Mouse (Mus musculus) spleen, adult 18-20 months (tissue): ENCODE data around the gene Myl3.

Source experiments
- DNase-seq, 2 experiments: peaks; one replicate each; pipeline ENCODE4 v3.0.0; 2022; ENCODE audit warnings: mixed read lengths in 2 of 2

The Myl3 gene

GRCm38 (mm10) chr9:110741711-110742294 lies at the start of gene Myl3:
TSS of gene Myl3 (plus strand) at chr9:110741861.
- DNase-seq: no peak

DNA sequence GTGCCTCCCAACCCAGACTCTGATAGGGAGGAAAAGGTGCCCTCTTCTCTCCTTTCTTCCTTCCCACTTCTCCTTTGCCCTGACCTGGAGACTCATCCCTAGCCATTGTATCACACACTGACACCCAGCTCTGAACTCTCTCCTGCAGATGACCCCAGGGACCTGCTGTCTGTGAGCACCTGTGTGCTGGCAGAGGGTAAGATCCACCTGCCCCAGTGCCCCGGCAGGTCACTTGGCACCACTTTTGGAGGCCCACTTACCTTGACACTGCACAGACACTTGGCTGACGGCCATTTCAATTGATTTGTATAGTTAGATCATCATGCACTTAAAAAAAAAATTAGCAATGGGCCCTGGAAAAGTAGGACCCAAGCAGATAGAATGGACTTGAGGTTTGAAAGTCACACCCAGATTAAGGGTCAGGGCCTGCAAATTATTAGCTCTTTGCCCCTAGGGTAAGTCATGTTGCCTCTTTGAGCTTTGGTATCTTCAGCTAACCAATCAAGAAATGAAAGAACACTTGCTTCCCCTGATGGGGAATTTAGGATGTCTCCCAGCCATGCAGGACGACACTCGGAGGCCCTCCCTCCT lies 46.4 kb upstream of the Myl3 start:
- no peak for DNase-seq

GRCm38 (mm10) chr9:110696427-110696826 lies 45.2 kb upstream of the Myl3 start:
- no peak for DNase-seq

DNA sequence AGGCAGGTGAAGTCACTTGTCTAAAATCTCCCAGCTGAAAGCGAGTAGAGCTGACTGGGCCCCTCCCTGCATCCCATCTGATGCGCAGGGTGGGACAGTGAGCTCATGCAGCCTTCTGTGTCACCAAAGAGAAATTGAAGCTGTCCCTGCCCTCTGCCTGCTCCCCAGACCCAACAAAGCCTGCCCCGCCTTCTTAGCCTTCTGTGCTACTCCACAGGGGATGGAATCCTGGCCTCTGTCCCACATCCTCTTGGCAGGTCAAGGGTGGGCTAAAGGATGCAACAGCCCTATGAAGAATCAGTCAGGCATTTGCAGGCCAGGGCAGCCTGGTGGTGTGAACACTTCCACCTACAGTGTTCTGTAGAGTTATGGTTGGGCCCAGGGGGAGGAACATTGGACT lies 44.2 kb upstream of the Myl3 start:
- DNase-seq: no peak

DNA sequence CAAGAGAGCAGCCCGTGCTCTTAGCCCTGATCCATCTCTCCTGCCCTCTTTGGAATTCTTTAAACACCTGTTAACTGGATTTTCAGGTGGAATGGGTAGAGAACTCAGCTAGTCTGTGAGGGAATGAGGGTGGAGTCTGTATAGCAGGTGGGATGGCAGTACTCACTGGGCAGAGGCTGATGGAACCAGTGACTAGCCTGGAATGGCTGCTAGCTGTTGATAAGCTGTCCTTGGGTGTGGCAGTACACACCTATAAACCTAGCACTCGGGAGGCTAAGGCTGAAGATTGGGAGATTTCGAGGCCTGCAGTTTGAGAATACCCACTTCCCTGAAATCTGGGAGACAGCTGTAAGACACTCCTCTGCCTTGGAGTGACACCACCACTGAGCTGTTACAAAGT lies 42.1 kb upstream of the Myl3 start:
- no peak for DNase-seq

GRCm38 (mm10) chr9:110701114-110702032 lies 40.3 kb upstream of the Myl3 start:
- DNase-seq: no peak

- no peak for DNase-seq
Observed at GRCm38 (mm10) chr9:110702848-110703247, 38.8 kb upstream of the Myl3 start.

GRCm38 (mm10) chr9:110703951-110704350 lies 37.7 kb upstream of the Myl3 start:
- DNase-seq: no peak

- no peak for DNase-seq
Observed at GRCm38 (mm10) chr9:110706784-110707183, 34.9 kb upstream of the Myl3 start.

DNA sequence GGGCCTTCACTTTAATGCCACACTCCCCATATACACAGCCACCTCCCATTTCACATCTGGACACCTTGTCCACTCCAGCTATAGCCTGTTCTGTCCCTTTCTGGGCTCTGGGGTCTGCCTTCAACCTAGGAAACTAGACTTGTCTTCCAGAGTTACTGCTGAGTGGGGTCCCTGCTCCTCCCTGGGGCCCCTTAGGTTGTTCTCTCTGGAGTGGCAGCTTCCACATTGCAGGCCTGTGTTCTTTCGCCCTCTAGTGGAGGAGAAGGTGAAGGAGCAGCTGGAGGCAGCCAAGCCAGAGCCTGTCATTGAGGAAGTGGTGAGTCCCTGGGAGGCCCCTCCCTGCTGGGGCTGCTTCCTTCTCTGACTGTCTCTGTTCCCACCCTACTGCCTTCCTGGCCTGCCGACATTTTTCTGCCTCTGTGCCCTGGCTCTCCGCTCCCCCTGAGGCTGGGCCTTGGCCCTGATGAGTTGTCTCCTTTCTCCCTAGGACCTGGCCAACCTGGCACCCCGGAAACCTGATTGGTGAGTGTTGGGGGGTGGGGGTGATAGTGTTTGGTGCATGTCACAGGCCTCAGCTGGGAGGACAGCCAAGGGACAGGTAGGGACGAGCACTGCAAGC lies 31.9 kb upstream of the Myl3 start:
- DNase-seq: peak; percentile 72 to 77

DNA sequence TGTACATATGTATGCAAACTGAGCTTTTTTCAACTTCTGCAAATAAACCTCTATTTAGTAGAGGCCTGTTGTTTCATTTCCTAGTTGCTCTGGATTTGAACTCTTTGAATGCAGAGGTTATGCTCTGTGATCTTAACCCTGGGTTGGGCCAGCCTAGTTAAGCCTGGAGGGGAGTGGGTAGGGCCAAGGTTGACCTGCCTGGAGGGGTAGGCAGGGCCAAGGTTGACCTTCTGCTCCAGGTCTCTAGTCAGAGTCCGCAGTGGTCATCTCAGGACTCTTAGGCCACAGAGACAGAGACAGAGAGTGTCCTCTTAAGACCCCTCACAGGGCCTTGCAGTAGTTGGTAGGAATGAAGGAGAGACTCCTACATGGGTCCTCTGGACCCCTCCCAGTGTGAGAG lies 30.1 kb upstream of the Myl3 start:
- no peak for DNase-seq

DNA sequence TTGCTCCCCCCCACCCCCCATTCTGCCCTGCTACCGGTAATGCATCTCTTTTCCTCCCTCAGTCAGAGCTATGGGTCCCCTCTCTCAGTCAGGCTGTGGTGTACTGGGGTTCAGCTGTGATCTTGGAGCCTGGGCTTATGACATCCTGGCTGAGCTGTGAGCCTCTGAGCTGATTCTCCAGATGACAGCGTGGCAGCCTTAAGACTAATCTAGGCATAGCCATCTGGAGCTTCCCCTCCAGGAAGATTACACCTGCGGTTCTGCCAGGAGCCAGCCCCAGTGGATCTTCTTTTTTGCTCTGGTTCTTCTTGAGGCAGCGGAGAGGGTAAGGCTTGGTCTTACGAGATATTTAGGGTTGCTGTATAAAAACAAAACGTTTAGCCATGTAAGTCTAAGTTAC lies 29.7 kb upstream of the Myl3 start:
- no peak for DNase-seq

DNA sequence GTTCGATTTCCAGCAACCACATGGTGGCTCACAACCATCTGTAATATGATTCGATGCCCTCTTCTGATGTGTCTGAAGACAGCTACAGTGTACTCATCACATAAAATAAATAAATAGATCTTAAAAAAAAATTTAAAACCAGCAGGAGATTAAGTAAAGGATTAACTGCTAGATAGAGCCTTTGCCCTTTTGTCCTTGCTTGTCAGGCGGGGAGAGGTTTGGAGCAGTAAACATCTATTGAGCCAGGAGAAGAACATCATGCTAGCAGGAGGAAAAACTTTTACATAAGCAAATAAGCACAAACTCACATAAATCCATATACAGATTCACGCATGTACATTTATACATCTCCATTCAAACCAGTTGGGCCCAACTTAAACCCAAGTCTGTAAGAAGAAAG lies 29.1 kb upstream of the Myl3 start:
- no peak for DNase-seq

DNA sequence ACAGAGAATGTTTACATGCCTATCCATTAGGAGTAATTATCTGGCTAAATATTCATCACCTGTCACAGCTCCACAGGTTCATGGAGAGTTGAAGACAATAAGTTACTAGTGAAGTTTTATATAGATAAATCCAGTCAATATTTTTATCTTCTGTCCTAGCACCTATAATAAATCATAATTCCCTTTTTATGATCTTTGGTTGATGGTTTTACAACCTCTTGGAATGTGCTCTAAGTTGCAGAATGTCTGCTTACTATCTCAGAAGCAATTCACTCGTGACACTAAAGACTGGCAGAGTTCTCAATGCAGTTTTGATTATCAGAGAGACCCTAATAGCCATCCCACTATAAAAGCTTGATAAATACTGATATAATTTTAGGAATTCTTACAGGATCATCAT lies 28.3 kb upstream of the Myl3 start:
- DNase-seq: no peak

GRCm38 (mm10) chr9:110715426-110715825 lies 26.2 kb upstream of the Myl3 start:
- DNase-seq: no peak

GRCm38 (mm10) chr9:110716775-110717174 lies 24.9 kb upstream of the Myl3 start:
- peak in 1 of 2 experiments; percentile 33 for DNase-seq

GRCm38 (mm10) chr9:110718071-110718470 lies 23.6 kb upstream of the Myl3 start:
- no peak for DNase-seq

- no peak for DNase-seq
Observed at GRCm38 (mm10) chr9:110718810-110719209, 22.9 kb upstream of the Myl3 start.

DNA sequence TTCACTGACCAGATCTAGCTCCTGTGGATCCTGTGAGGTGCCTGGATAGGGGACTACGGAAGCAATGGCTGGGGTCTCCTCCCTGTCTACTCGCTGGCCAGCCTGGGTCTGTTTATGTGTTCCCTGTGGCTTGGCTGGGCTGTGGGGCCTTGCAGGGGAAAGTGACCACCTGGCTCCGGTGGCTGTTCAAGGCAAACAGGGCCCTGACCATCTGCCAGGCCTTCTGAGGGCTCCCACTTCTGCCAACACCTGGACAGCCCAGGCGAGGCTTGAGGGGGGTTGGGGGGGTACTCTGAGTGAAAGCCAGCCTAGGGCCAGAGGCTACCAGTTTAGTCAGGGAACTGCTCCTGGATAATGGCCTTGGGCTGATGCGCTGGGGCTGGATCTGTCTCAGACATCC lies 21.7 kb upstream of the Myl3 start:
- DNase-seq: no peak

DNA sequence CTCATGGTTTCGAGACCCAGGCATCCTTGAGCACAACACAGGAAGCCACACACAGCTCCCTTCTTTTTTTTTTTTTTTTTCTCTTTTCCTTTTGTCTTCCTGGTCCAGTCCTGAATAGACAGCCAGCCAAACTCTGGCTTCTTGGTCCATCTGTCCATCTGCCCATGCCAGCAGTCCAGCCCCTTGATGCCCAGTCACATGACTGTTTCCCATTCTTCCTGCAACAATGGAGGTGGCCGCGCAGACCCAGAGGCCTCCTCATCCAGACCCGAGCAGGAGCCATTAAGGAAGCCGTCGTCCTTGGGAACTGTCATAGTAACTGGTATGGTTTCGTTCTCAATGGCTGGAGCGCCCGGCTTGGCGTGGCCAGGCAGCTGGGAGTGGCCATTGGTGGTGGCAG lies 19.6 kb upstream of the Myl3 start:
- DNase-seq: no peak

DNA sequence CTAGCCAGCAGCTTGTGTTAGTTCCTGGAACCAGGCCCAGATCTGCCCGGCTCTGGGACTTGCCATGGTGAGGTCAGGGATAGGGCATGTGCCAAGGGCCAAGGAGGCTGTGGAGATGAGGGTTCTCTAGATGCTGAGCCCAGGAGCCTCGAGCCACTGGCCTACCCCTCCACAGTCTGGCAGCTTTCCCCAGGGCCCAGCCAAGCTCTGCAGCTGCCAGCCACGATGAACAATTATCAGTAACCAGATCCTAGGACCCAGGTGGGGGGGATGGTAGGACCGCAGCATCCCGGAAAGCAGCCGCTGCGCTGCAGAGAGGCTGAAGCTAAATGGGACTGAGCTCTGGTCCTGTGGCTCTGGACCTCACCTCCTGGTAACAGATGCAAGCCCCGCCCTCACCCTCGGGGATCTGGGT lies 15.9 kb upstream of the Myl3 start:
- DNase-seq: no peak

DNA sequence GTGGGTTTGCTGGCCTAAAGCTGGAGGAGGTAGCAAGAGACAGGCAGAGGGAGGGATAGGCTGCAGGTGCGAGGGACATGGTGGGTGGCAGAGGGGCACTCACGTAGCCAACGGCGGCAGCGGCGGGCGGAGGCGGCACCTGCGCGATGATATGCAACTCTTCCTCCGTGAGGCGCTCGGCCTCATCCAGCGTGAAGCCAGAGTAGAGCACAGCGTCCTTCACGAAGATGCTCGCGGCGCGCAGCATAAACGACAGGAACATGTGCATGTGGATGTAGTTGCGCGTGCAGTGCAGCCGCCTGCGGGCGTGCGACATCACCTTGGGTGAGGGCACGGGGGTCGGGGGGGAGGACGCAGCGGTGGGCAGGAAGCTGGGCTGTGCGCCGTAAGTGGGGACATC lies 14.8 kb upstream of the Myl3 start:
- no peak for DNase-seq

GRCm38 (mm10) chr9:110729841-110730240 lies 11.8 kb upstream of the Myl3 start:
- peak in 1 of 2 experiments; percentile 62 for DNase-seq

- no peak for DNase-seq
Observed at GRCm38 (mm10) chr9:110731859-110732258, 9.8 kb upstream of the Myl3 start.
